Mouse (Mus musculus): ENCODE results near the gene Arhgef2.

The Arhgef2 gene

GRCm38 (mm10) chr3:88640676-88641075, 34.9 kb downstream of the Arhgef2 start:
- DNase-seq (ENCODE audit: low read depth, low spot score) = peak; percentile 73

DNA sequence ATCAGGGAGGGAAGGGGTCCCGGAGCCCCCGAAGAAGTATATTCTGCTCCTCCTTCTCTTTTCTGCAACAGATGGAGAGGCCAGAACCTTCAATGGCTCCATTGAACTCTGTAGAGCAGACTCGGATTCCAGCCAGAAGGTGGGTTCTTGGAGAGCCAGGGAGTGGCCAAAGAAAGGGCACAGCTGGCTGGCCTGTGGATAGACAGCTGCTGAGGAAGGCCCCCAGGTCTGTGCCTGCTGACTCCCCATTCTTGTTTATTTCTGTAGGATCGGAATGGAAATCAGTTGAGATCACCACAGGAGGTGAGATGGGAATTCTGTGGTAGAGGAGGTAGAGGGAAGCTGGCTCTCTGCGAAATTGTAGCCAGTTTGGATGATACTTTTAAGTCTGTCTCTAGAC, 37.3 kb downstream of the Arhgef2 start:
- no peak for DNase-seq (ENCODE audit: low read depth, low spot score)

DNA sequence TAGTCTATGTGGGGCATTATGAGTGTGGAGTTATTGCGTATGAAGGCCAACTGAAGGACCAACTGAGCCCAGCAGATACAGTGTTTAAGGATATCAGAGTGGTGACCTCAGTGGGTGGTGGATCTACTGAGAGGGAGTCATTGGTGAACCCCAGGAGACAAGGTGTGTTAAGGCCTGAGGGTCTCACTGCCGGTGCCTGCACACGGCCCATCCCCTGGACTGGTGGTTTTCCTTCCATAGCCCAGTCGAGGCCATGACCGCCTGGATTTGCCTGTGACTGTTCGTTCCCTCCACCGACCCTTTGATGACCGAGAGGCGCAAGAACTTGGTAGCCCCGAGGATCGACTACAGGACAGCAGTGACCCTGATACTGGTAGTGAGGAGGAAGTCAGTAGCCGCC, 40.2 kb downstream of the Arhgef2 start:
- DNase-seq (ENCODE audit: low read depth, low spot score) = no peak

GRCm38 (mm10) chr3:88646426-88646995, 40.7 kb downstream of the Arhgef2 start:
- no peak for DNase-seq (ENCODE audit: low read depth, low spot score)

DNA sequence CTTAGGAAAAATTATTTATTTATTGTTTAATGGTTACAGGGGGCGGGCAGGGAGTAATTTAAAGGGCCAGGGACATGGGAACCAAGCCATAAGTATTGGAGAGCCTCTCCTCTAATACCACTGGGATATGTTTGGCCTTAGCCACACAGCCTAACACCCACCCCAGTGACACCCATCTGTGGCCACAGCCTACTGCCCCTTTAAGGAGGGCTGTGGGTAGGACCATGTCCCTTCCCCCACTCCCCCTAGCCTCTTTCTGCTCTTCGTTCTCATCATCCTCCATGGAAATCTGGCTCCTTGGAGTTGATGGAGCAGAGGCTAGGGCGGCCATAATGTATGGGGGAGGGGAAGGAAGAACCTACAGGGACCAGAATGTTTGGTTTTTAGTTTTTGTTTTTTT, 41.3 kb downstream of the Arhgef2 start:
- no peak for DNase-seq (ENCODE audit: low read depth, low spot score)

DNA sequence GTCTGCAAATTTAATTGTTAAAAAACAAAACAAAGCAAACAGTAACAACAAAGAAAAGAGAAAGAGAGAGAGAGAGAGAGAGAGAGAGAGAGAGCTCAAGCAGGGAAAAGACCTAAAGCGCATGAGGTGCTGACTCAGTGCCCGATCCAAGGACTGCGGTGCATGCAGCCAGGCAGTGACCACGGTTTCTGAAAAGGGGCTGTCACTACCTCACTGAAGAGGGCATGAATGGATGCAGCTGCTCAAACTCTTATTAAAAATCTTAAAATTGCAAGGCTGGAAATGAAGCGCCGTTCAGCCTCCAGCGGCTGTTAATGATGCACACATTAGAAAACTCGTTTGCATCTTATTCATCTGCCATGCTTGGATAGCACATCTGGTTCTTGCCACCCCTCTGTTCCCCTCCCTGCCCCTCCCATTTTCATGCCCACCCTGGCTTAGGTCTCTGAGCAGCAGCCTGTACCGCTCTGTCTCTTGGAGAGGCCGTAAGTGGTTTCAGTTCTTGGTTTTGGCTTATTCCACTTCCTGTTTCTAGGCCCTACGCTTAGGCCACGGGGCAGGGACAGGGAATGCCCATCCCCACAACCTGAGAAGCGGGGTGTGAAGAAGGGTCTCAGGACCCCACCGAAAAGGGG, 42.1 kb downstream of the Arhgef2 start:
- DNase-seq (ENCODE audit: low read depth, low spot score) = no peak

- no peak for DNase-seq (ENCODE audit: low read depth, low spot score)
Measured at GRCm38 (mm10) chr3:88648452-88649168, 42.8 kb downstream of the Arhgef2 start.

GRCm38 (mm10) chr3:88649186-88649585, 43.4 kb downstream of the Arhgef2 start:
- DNase-seq (ENCODE audit: low read depth, low spot score) = no peak

DNA sequence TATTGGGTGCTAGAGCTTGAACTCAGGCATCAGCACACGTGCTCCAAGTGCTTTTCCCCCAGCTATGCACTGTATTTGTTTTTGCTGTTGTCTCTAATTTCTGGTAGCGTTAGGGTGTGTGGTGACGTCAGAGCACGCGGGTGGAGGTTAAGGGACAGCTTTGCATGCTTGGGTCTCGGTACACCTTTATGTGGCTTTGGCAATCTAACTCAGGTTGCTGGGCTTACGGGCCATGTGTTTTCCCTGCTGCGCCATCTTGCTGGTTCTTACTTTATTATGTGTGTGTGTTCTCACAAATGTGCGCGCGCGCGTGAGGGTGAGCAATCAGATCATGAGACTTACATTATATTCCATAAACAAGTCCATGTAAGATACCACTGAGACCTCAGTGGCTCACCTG, 44.2 kb downstream of the Arhgef2 start:
- no peak for DNase-seq (ENCODE audit: low read depth, low spot score)

- DNase-seq (ENCODE audit: low read depth, low spot score) = no peak
Measured at GRCm38 (mm10) chr3:88650713-88651504, 45.1 kb downstream of the Arhgef2 start.

- no peak for DNase-seq (ENCODE audit: low read depth, low spot score)
Measured at GRCm38 (mm10) chr3:88651669-88652618, 46.2 kb downstream of the Arhgef2 start.

GRCm38 (mm10) chr3:88652846-88653515, 47.2 kb downstream of the Arhgef2 start, which contains the start of gene Rxfp4:
TSS of gene Rxfp4 (minus strand) at chr3:88653142.
- no peak for DNase-seq (ENCODE audit: low read depth, low spot score)

DNA sequence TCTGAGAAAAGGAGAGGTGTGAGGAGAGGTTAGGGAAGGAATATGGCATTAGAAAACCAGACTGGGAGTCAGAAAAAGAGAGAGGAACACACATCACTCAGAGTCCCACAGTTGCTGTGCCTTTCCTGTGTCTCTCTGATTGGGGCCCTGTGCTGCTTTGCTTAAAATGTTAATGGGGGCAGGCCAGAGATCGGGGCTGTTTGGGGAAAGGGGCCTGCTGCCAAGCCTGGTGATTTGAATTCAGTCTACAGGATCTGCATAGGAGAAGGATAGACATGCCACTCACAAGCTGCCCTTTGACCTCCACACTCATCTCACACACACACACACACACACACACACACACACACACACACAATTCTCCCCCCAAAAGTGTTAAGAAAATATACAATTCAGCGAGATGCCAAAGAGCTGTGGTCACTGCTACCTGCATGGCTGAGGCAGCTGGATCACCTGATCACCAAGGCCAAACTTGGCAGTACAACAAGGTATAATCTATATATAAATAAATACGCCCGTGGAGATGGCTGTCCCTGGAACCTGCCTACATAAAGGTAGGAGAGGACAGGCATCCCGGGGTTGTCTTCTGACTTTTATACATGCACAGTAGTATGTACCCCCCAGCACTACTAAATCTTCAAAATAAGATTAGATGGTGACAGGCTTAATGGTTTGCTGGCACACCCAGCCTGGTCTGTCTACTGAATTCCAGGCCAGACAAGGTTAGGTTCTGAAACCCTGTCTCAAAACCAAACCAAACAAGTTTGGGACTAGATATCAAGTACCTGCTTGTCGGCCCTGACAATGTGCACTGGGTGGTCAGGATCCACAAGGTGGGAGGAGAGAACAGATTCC, 48.0 kb downstream of the Arhgef2 start:
- DNase-seq (ENCODE audit: low read depth, low spot score) = no peak

- DNase-seq (ENCODE audit: low read depth, low spot score) = no peak
Measured at GRCm38 (mm10) chr3:88654621-88655020, 48.9 kb downstream of the Arhgef2 start.

- DNase-seq (ENCODE audit: low read depth, low spot score) = no peak
Measured at GRCm38 (mm10) chr3:88655619-88656018, 49.9 kb downstream of the Arhgef2 start.

- DNase-seq (ENCODE audit: low read depth, low spot score) = no peak
Measured at GRCm38 (mm10) chr3:88658441-88659127, 52.8 kb downstream of the Arhgef2 start.

DNA sequence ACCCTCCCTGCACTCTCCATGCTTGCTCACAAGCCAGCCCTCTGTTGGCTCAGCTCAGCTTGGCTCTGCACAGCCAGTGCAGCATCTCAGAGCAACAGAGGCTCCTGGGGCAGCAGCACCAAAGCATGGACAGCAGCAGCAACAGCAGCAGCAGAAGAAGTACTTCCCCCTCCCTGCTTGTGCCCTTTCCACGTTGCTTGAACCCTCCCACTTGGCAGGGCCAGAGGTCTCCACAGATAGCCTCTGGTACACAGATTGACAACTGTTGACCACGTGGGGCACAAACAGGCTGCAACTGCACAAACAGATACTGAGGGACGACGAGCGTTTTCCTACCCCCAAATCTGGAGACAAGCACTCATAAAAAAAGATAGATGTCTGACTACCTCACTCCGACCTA, 54.0 kb downstream of the Arhgef2 start:
- no peak for DNase-seq (ENCODE audit: low read depth, low spot score)

- no peak for DNase-seq (ENCODE audit: low read depth, low spot score)
Measured at GRCm38 (mm10) chr3:88664095-88664494, 58.3 kb downstream of the Arhgef2 start.

DNA sequence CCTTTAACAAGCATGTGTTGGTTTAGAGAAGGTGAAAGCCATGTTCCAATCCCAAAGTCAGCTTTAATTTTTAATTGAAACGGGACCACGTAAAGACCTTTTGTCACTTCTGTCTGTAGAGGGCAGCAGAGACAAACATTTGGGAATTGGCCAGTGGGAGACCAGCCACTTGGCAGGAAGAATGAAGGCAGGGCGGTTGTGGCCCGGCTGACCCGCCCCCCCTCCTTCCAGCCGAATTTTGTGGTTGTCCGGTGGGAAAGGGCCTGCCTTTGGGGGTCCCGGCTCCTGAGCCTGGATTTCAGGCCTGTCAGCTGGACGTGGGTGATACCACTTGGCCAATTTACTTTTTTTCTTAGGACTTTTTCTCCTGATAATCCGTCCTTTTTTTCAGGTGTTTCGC, 71.6 kb downstream of the Arhgef2 start:
- DNase-seq (ENCODE audit: low read depth, low spot score) = peak; percentile 86
